Mouse (Mus musculus) thymus, adult 2 months (tissue): ENCODE data around the gene 2310039H08Rik.

Experiments
- CTCF ChIP-seq: fragments of 200-500 bp; IDR thresholded peaks from 2 replicates; pipeline ENCODE4 v1.5.1; 2012; ENCODE audit warnings: mild to moderate bottlenecking, control low read depth, low read length, moderate library complexity, borderline replicate concordance; ENCODE audit not compliant: control insufficient read depth, poor library complexity, insufficient read depth; ENCODE audit errors: extremely low read depth
- POLR2A ChIP-seq: fragments of 200-500 bp; IDR thresholded peaks from 2 replicates; pipeline ENCODE4 v1.6.1; 2012; ENCODE audit warnings: mild to moderate bottlenecking, low read length, control low read depth, moderate library complexity; ENCODE audit not compliant: control insufficient read depth, poor library complexity, insufficient read depth; ENCODE audit errors: extremely low read depth

- TF ChIP-seq POLR2A (no peak), CTCF (no peak)
These were observed 21.9 kb upstream of the 2310039H08Rik start for GRCm38 (mm10) chr17:46750580-46750979.
